43 mouse cellular contexts compared by ENCODE assay signal in the genomic region with DNA sequence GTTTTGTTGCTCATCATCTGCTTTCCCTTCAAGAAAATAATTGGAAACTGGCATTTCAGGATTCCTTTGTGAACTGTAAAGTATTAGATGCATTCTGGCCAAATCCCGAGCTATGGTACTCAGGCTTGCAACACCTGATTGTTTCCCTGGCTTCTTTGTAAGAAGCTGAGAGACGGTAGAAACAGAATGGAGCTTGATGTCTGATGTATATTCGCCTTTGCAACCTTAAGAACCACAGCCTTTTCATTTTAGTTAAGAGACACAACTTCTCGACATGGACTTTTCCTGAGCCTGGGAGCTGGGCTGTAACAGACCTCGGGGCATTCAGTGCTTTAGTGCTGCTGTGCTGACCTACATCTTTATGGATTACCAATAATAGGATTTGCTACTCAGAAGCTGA. TPM values are rescaled to one million over a fixed set of nuclear protein-coding genes. Genes with fewer than 3 reads are reported as not detected.
"Had no signal": no experiment of that assay in that cellular context is flagged by ENCODE, and none has a peak within 500 bp of the region (broad histone marks: within the 10 kb centered on the region; RNA-seq: fewer than 3 reads in every experiment).

A gene (plus strand): TSS at position 301 of the 400 bp plus-strand sequence.

- H3K27ac ChIP-seq: heart, adult 2 months; heart, embryonic 10.5 days; heart, embryonic 13.5 days; heart, embryonic 15.5 days; hindbrain, embryonic 10.5 days; hindbrain, embryonic 12.5 days; hindbrain, embryonic 13.5 days; hindbrain, embryonic 14.5 days; hindbrain, embryonic 15.5 days; hindbrain, postnatal 0 days; intestine, embryonic 15.5 days; kidney, embryonic 15.5 days; kidney, postnatal 0 days; layer of hippocampus, adult 2 months had no signal

- H3K27me3 ChIP-seq: heart, embryonic 12.5 days; heart, embryonic 13.5 days; heart, embryonic 15.5 days; hindbrain, embryonic 12.5 days; hindbrain, embryonic 15.5 days; intestine, embryonic 15.5 days; kidney, embryonic 15.5 days had no signal

- H3K4me2 ChIP-seq: heart, embryonic 11.5 days; heart, embryonic 12.5 days; heart, embryonic 13.5 days; heart, embryonic 15.5 days; hindbrain, embryonic 12.5 days; hindbrain, embryonic 13.5 days; hindbrain, embryonic 14.5 days; hindbrain, embryonic 15.5 days; intestine, embryonic 15.5 days; kidney, embryonic 15.5 days had no signal

- H3K4me1 ChIP-seq: heart, embryonic 10.5 days; heart, embryonic 12.5 days; heart, embryonic 13.5 days; heart, embryonic 15.5 days; hindbrain, embryonic 10.5 days; hindbrain, embryonic 12.5 days; hindbrain, embryonic 13.5 days; hindbrain, embryonic 15.5 days; intestine, embryonic 15.5 days; kidney, embryonic 15.5 days had no signal

- H3K36me3 ChIP-seq: heart, embryonic 10.5 days; heart, embryonic 12.5 days; heart, embryonic 13.5 days; heart, embryonic 15.5 days; hindbrain, embryonic 10.5 days; hindbrain, embryonic 12.5 days; hindbrain, embryonic 13.5 days; hindbrain, embryonic 15.5 days; intestine, embryonic 15.5 days; kidney, embryonic 15.5 days had no signal

- H3K4me3 ChIP-seq: heart, adult 2 months; heart, embryonic 10.5 days; heart, embryonic 12.5 days; heart, embryonic 13.5 days; heart, embryonic 15.5 days; hindbrain, embryonic 10.5 days; hindbrain, embryonic 12.5 days; hindbrain, embryonic 13.5 days; hindbrain, embryonic 15.5 days; intestine, embryonic 15.5 days; kidney, embryonic 15.5 days; layer of hippocampus, adult 2 months had no signal

- DNase-seq: heart, adult 2 months; heart, postnatal 10 days; heart, postnatal 14 days; heart, postnatal 36 days; heart, postnatal 4 days; kidney, adult 11 months; kidney, adult 18-20 months; kidney, adult 2 months; kidney, adult 8-10 months; kidney, adult 9 months; kidney, postnatal 10 days; kidney, postnatal 14 days; kidney, postnatal 25 days; kidney, postnatal 36 days; kidney, postnatal 4 days; layer of hippocampus, adult 9-11 months; layer of hippocampus, postnatal 36 days had no signal

- ATAC-seq: hindbrain, postnatal 0 days; inflammation-experienced regulatory T-cells, adult 6 months; intestine, embryonic 15.5 days; intestine, embryonic 16.5 days; intestine, postnatal 0 days had no signal

- H3K9ac ChIP-seq: heart, embryonic 12.5 days; heart, embryonic 13.5 days; heart, embryonic 15.5 days; hindbrain, embryonic 12.5 days; hindbrain, embryonic 13.5 days; hindbrain, embryonic 14.5 days; hindbrain, embryonic 15.5 days; intestine, embryonic 15.5 days; kidney, embryonic 15.5 days had no signal

- H3K9me3 ChIP-seq: heart, embryonic 10.5 days; heart, embryonic 12.5 days; heart, embryonic 13.5 days; heart, embryonic 15.5 days; hindbrain, embryonic 10.5 days; hindbrain, embryonic 12.5 days; hindbrain, embryonic 13.5 days; hindbrain, embryonic 15.5 days; intestine, embryonic 15.5 days; kidney, embryonic 15.5 days had no signal

RNA-seq across cellular contexts. Expression of the gene that starts here (rescaled TPM):
- polyA plus RNA-seq: heart, adult 2 months; heart, embryonic 10.5 days; heart, embryonic 11.5 days; heart, embryonic 12.5 days; heart, embryonic 13.5 days; heart, embryonic 14.5 days; heart, embryonic 15.5 days; heart, embryonic 16.5 days; heart, postnatal 0 days; hindbrain, embryonic 10.5 days; hindbrain, embryonic 11.5 days; hindbrain, embryonic 12.5 days; hindbrain, embryonic 13.5 days; hindbrain, embryonic 14.5 days; hindbrain, embryonic 15.5 days; hindbrain, postnatal 0 days; inflammation-experienced regulatory T-cells, adult 6 months; intestine, embryonic 14.5 days; intestine, embryonic 15.5 days; intestine, embryonic 16.5 days; intestine, postnatal 0 days; kidney, embryonic 14.5 days; kidney, embryonic 15.5 days; kidney, embryonic 16.5 days; kidney, postnatal 0 days; large intestine, adult 2 months had no signal
